Mouse (Mus musculus) lung, adult 2 months (tissue): ENCODE results near the gene Shisa6.

ENCODE experiments used
- CTCF ChIP-seq: fragments of 200-500 bp; IDR thresholded peaks from 2 replicates; pipeline ENCODE4 v1.5.1; 2011; ENCODE audit warnings: mild to moderate bottlenecking, low read length, control low read depth; ENCODE audit not compliant: insufficient read depth
- POLR2A ChIP-seq: fragments of 200-500 bp; IDR thresholded peaks from 2 replicates; pipeline ENCODE4 v1.6.1; 2011; ENCODE audit warnings: low read depth, mild to moderate bottlenecking, control low read depth, low read length, borderline replicate concordance; ENCODE audit errors: extremely low read depth

- TF ChIP-seq CTCF (no peak), POLR2A (no peak)
These were observed 361.7 kb downstream of the Shisa6 start for GRCm38 (mm10) chr11:66164022-66164421.
